Mouse (Mus musculus) T-cell, adult 66 days (primary cell): ENCODE data around the gene S100a11. TPM values are rescaled to one million over a fixed set of nuclear protein-coding genes. Genes with fewer than 3 reads are reported as not detected.

Experiments
- total RNA-seq, 2 experiments: library from RNA; stranded (reverse); gene quantifications; 3 replicates in 1 of 2; 4 replicates in 1 of 2; pipeline ENCODE4 v1.2.4; 2023

The S100a11 gene
- total RNA-seq, result 100 to 1,000 TPM; 182 to 228 TPM

GRCm38 (mm10) chr3:93520330-93521193 is at the start of gene S100a11:
TSS of gene S100a11 (plus strand) at chr3:93520488.

GRCm38 (mm10) chr3:93554981-93555877 is 34.9 kb downstream of the S100a11 start, which contains the start of gene S100a10:
TSS of gene S100a10 (plus strand) at chr3:93555080.

Other genes with a start within 250 kb of the S100a11 start
- not detected for gene Flg, start 247.0 kb upstream of the S100a11 start, total RNA-seq
- gene Hrnr, start 200.7 kb upstream of the S100a11 start, total RNA-seq, result not detected
- gene Rptn, start 126.8 kb upstream of the S100a11 start, total RNA-seq, result not detected
- gene Tchh, start 78.2 kb upstream of the S100a11 start, total RNA-seq, result not detected
- not detected for gene Tchhl1, start 51.7 kb upstream of the S100a11 start, total RNA-seq
- 100 to 1,000 TPM; 236 to 292 TPM for gene S100a10, start 34.6 kb downstream of the S100a11 start, total RNA-seq
- gene Tdpoz2, start 132.2 kb downstream of the S100a11 start, total RNA-seq, result not detected
- gene Tdpoz1, start 155.8 kb downstream of the S100a11 start, total RNA-seq, result not detected
- gene Gm37596, start 172.6 kb downstream of the S100a11 start, total RNA-seq, result not detected